In the genomic region with DNA sequence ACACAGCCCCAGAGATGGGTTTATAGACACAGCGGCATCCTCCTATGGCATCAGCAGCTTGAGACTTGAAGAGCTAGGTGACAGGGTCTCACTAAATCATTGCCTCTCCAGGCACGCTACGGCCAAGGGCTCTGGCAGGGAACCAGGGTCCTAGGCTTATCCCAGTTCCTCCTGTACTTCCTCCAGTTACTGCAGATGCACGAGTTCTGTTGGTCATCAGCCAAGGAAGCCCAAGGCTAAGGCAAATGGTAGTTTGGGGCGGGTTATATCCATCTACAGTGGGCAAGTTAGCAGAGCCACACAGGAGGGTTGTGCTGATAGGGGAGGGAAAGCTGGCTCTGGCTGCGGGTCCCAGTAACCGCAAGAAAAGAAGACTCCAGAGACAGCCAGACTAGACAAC, we compare ENCODE assay signal across 9 mouse cellular contexts. TPM values are rescaled to one million over a fixed set of nuclear protein-coding genes. Genes with fewer than 3 reads are reported as not detected.
A peak's percentile ranks its signal among the peaks of the same experiment; 100 is the strongest.
DNase-seq lines count a peak whose midpoint lies in the region; ATAC-seq and TF ChIP-seq lines count a peak whose summit lies in the region.
"Had no signal": no experiment of that assay in that cellular context is flagged by ENCODE, and none has a peak within 500 bp of the region (broad histone marks: within the 10 kb centered on the region; RNA-seq: fewer than 3 reads in every experiment).

No protein-coding gene starts in this region.

- no peak for TF ChIP-seq POLR2A in MEL (IDR thresholded peaks at IDR 0.05; ENCODE audit: control insufficient read depth in 1 of 2, insufficient read depth in 1 of 2, low read depth in 1 of 2, low read length in 2 of 2, poor library complexity in 1 of 2)

- H3K4me2 ChIP-seq in hindbrain, embryonic 12.5 days (replicated peaks) = no peak overlapping the region
- H3K4me2 ChIP-seq in forebrain, postnatal 0 days (ENCODE audit: low read depth) = 0 out of 2 replicates have a peak overlapping the region, but pooled peaks have one; percentile 42
- H3K4me2 ChIP-seq in hindbrain, embryonic 16.5 days (ENCODE audit: low read length) = no peak overlapping the region; the same call in 1 of the 2 replicates

- no peak for TF ChIP-seq CTCF in MEL (IDR thresholded peaks at IDR 0.05 in 2 of 3, conservative IDR thresholded peaks at IDR 0.05 in 1 of 3; ENCODE audit: control insufficient read depth in 1 of 3, insufficient read depth in 1 of 3, low read depth in 2 of 3, low read length in 3 of 3, poor library complexity in 1 of 3, severe bottlenecking in 1 of 3)
- no peak for TF ChIP-seq CTCF in forebrain, postnatal 0 days (IDR thresholded peaks at IDR 0.05; ENCODE audit: low read depth)

- H3K79me2 ChIP-seq in MEL (ENCODE audit: control insufficient read depth, insufficient read depth, low read length, poor library complexity) (no peaks in the 10 kb centered on the region), macrophage (ENCODE audit: inconsistent target) (peaks cover 96% of the 10 kb centered on the region)

- WGBS in hindbrain, embryonic 10.5 days = 78% methylated on average over 7 of the region's 7 CpGs
- 84% methylated on average over 7 of the region's 7 CpGs for WGBS in hindbrain, embryonic 12.5 days
- WGBS in forebrain, postnatal 0 days = 51% methylated on average over 7 of the region's 7 CpGs
- 53% methylated on average over 7 of the region's 7 CpGs for WGBS in hindbrain, embryonic 16.5 days
- 25% methylated on average over 7 of the region's 7 CpGs for WGBS in macrophage (ENCODE audit: missing documents)

- H3K4me1 ChIP-seq in hindbrain, embryonic 10.5 days (replicated peaks) = peaks cover 59% of the 10 kb centered on the region
- peaks cover 45% of the 10 kb centered on the region for H3K4me1 ChIP-seq in hindbrain, embryonic 12.5 days
- H3K4me1 ChIP-seq in MEL (ENCODE audit: control insufficient read depth in 1 of 2, insufficient read depth in 2 of 2, low read length in 2 of 2) = peaks cover 4 to 20% of the 10 kb centered on the region in 2 experiments
- peaks cover 13% of the 10 kb centered on the region for H3K4me1 ChIP-seq in forebrain, postnatal 0 days (ENCODE audit: insufficient read depth)
- H3K4me1 ChIP-seq in hindbrain, embryonic 16.5 days (ENCODE audit: control insufficient read depth, insufficient read depth, low read depth, low read length) = peaks cover 25% of the 10 kb centered on the region

- no peaks in the 10 kb centered on the region for H3K9me3 ChIP-seq in hindbrain, embryonic 10.5 days
- no peaks in the 10 kb centered on the region for H3K9me3 ChIP-seq in hindbrain, embryonic 12.5 days (replicated peaks)
- H3K9me3 ChIP-seq in MEL (replicated peaks; ENCODE audit: insufficient read depth, low read length) = no peaks in the 10 kb centered on the region
- no peaks in the 10 kb centered on the region for H3K9me3 ChIP-seq in forebrain, postnatal 0 days (ENCODE audit: low read length)
- no peaks in the 10 kb centered on the region for H3K9me3 ChIP-seq in hindbrain, embryonic 16.5 days (ENCODE audit: control insufficient read depth, low read length)
- H3K9me3 ChIP-seq: embryonic facial prominence, embryonic 13.5 days had no signal

- H3K27ac ChIP-seq in hindbrain, embryonic 10.5 days = peak overlapping the region; percentile 3; the same call in 1 of the 2 replicates
- no peak overlapping the region for H3K27ac ChIP-seq in hindbrain, embryonic 12.5 days
- H3K27ac ChIP-seq in MEL (ENCODE audit: control insufficient read depth, low read depth, low read length) (peak overlapping the region; percentile 44), macrophage (peak overlapping the region; percentile 92)
- no peak overlapping the region for H3K27ac ChIP-seq in forebrain, postnatal 0 days (ENCODE audit: low read depth, low read length)
- H3K27ac ChIP-seq in hindbrain, embryonic 16.5 days (ENCODE audit: low read depth, low read length) = peak overlapping the region; percentile 27; the same call in 1 of the 2 replicates
- H3K27ac ChIP-seq: embryonic facial prominence, embryonic 13.5 days had no signal

- no peak overlapping the region for H3K4me3 ChIP-seq in hindbrain, embryonic 10.5 days
- no peak overlapping the region for H3K4me3 ChIP-seq in hindbrain, embryonic 12.5 days
- H3K4me3 ChIP-seq in MEL (ENCODE audit: control insufficient read depth in 1 of 2, insufficient read depth in 1 of 2, low read depth in 2 of 2, low read length in 2 of 2) (no peak overlapping the region), macrophage (ENCODE audit: inconsistent target) (no peak overlapping the region)
- H3K4me3 ChIP-seq in forebrain, postnatal 0 days (ENCODE audit: low read depth, low read length) = no peak overlapping the region
- H3K4me3 ChIP-seq in hindbrain, embryonic 16.5 days (ENCODE audit: low read length) = no peak overlapping the region
- H3K4me3 ChIP-seq: embryonic facial prominence, embryonic 13.5 days had no signal

- no peaks in the 10 kb centered on the region for H3K36me3 ChIP-seq in hindbrain, embryonic 10.5 days
- no peaks in the 10 kb centered on the region for H3K36me3 ChIP-seq in hindbrain, embryonic 12.5 days
- H3K36me3 ChIP-seq in MEL (ENCODE audit: control insufficient read depth in 1 of 2, insufficient read depth in 2 of 2, low read length in 2 of 2) = peaks cover 0 to 14% of the 10 kb centered on the region in 2 experiments; a peak in 2 of 4 replicates
- no peaks in the 10 kb centered on the region for H3K36me3 ChIP-seq in forebrain, postnatal 0 days (ENCODE audit: insufficient read depth)
- no peaks in the 10 kb centered on the region for H3K36me3 ChIP-seq in hindbrain, embryonic 16.5 days (ENCODE audit: control insufficient read depth, insufficient read depth, low read length)
- H3K36me3 ChIP-seq in macrophage (ENCODE audit: inconsistent target) = no peaks in the 10 kb centered on the region
- H3K36me3 ChIP-seq: embryonic facial prominence, embryonic 13.5 days had no signal

- peak; percentile 42 to 75 for TF ChIP-seq EP300 in MEL (IDR thresholded peaks at IDR 0.05; ENCODE audit: low read depth in 1 of 2, low read length in 2 of 2)

- no peak for DNase-seq in hindbrain, embryonic 10.5 days (ENCODE audit: low spot score)
- peak; percentile 79 for DNase-seq in MEL (ENCODE audit: low read depth, low spot score)
- DNase-seq in forebrain, postnatal 0 days = peak; percentile 46
- no peak for DNase-seq in spleen, adult 12 weeks (ENCODE audit: low spot score)
- DNase-seq in layer of hippocampus, postnatal 36 days = no peak

- no peaks in the 10 kb centered on the region for H3K27me3 ChIP-seq in hindbrain, embryonic 10.5 days (ENCODE audit: insufficient read depth, poor library complexity, severe bottlenecking)
- no peaks in the 10 kb centered on the region; the same call in 1 of the 2 replicates for H3K27me3 ChIP-seq in hindbrain, embryonic 12.5 days
- no peaks in the 10 kb centered on the region for H3K27me3 ChIP-seq in MEL (ENCODE audit: control insufficient read depth in 1 of 2, insufficient read depth in 2 of 2, low read length in 2 of 2)
- no peaks in the 10 kb centered on the region for H3K27me3 ChIP-seq in forebrain, postnatal 0 days (ENCODE audit: insufficient read depth, low read length)
- no peaks in the 10 kb centered on the region for H3K27me3 ChIP-seq in hindbrain, embryonic 16.5 days (replicated peaks; ENCODE audit: control insufficient read depth, insufficient read depth, low read length)
- H3K27me3 ChIP-seq: embryonic facial prominence, embryonic 13.5 days had no signal

- no peak overlapping the region for H3K9ac ChIP-seq in hindbrain, embryonic 12.5 days
- H3K9ac ChIP-seq in MEL (ENCODE audit: control insufficient read depth, low read depth, low read length, poor library complexity, severe bottlenecking) = peak overlapping the region; percentile 14; the same call in 1 of the 2 replicates
- H3K9ac ChIP-seq in forebrain, postnatal 0 days = peak overlapping the region; percentile 35; the same call in 1 of the 2 replicates
- 0 out of 2 replicates have a peak overlapping the region, but pooled peaks have one; percentile 0 for H3K9ac ChIP-seq in hindbrain, embryonic 16.5 days (ENCODE audit: low read depth, low read length)
- H3K9ac ChIP-seq: embryonic facial prominence, embryonic 13.5 days had no signal

- ATAC-seq in hindbrain, embryonic 12.5 days (ENCODE audit: low FRiP score) = no peak
- ATAC-seq in forebrain, postnatal 0 days = peak; percentile 5; the same call in 1 of the 2 replicates
- peak; percentile 16; the same call in 1 of the 2 replicates for ATAC-seq in hindbrain, embryonic 16.5 days

- no peak for TF ChIP-seq RAD21 in MEL (IDR thresholded peaks at IDR 0.05; ENCODE audit: low read depth, low read length)

TF ChIP-seq in MEL, 35 proteins besides CTCF, POLR2A, EP300 and RAD21 (continues in another document):
- TF ChIP-seq ZC3H11A (IDR thresholded peaks at IDR 0.05; ENCODE audit: low read depth, low read length) = no peak
- no peak; the same call in 1 of the 2 replicates for TF ChIP-seq MXI1 (IDR thresholded peaks at IDR 0.05; ENCODE audit: low read depth, low read length)
- TF ChIP-seq POLR2AphosphoS5 (IDR thresholded peaks at IDR 0.05; ENCODE audit: borderline replicate concordance, low read depth, low read length) = no peak
- no peak for TF ChIP-seq KAT2A (conservative IDR thresholded peaks at IDR 0.05; ENCODE audit: low read depth, low read length)
- TF ChIP-seq HCFC1 (IDR thresholded peaks at IDR 0.05; ENCODE audit: low read depth, low read length) = no peak
- TF ChIP-seq MAFK (IDR thresholded peaks at IDR 0.05; ENCODE audit: borderline replicate concordance, low read depth, low read length) = no peak
- TF ChIP-seq E2F4 (IDR thresholded peaks at IDR 0.05; ENCODE audit: borderline replicate concordance, low read depth, low read length) = no peak
- no peak for TF ChIP-seq JUND (IDR thresholded peaks at IDR 0.05; ENCODE audit: low read depth, low read length)
- no peak for TF ChIP-seq NRF1 (IDR thresholded peaks at IDR 0.05; ENCODE audit: insufficient read depth, low read depth, low read length, poor library complexity, severe bottlenecking)

RNA-seq across cellular contexts. Expression of a gene that starts 50.1 kb away (rescaled TPM):
- polyA plus RNA-seq in hindbrain, embryonic 10.5 days (2016; fragmentation: Nextera tagmentation; extraction: Ambion mirVana) = 51.0 and 56.2 TPM in 2 replicates
- 47.7 and 54.1 TPM in 2 replicates for polyA plus RNA-seq in hindbrain, embryonic 12.5 days (2016; fragmentation: Nextera tagmentation; extraction: Ambion mirVana)
- 40.3 and 44.4 TPM in 2 replicates for total RNA-seq in MEL (2012; rRNA removed)
- 10 to 100 TPM in 1 of 2 experiments, not detected in 1; 73.0 TPM for polyA plus RNA-seq in MEL (2012; ENCODE audit: insufficient read depth in 1 of 2, insufficient read length in 2 of 2, low read depth in 1 of 2, low replicate concordance in 2 of 2, missing spikeins in 1 of 2)
- total RNA-seq in forebrain, postnatal 0 days (2014; rRNA removed) = 53.2 and 55.7 TPM in 2 replicates
- polyA plus RNA-seq in forebrain, postnatal 0 days (2015; fragmentation: Nextera tagmentation; extraction: Ambion mirVana) = 20.8 and 21.0 TPM in 2 replicates
- 20.6 and 23.7 TPM in 2 replicates for polyA plus RNA-seq in hindbrain, embryonic 16.5 days (2015; fragmentation: Nextera tagmentation; extraction: Ambion mirVana)
- 10 to 100 TPM; 16.8 to 68.0 (median 25.6) TPM for total RNA-seq in macrophage (2018; cell fraction: chromatin; rRNA removed)
- total RNA-seq in macrophage (2018; cell fraction: cytosol; rRNA removed) = 100 to 1,000 TPM; 145 to 243 (median 187) TPM
- total RNA-seq in macrophage (2018; cell fraction: nucleus; rRNA removed) = 100 to 1,000 TPM in 7 of 26 experiments, 10 to 100 TPM in 19; 50.8 to 118 (median 81.4) TPM
- polyA plus RNA-seq in macrophage (2018) = 110 to 227 TPM (median 177 TPM) in 3 replicates
- 100 to 1,000 TPM; 211 to 220 TPM for total RNA-seq in layer of hippocampus, postnatal 36 days (2021)

Comparison
In these comparisons a context has a peak if more than half of its experiments do, and no peak if none do; other contexts are left out.
1. H3K27ac ChIP-seq: peak in hindbrain, embryonic 10.5 days (single experiment), MEL (single experiment), hindbrain, embryonic 16.5 days (single experiment) and macrophage (single experiment); none in hindbrain, embryonic 12.5 days (single experiment) and forebrain, postnatal 0 days (single experiment).
2. DNase-seq: peak in MEL (single experiment) and forebrain, postnatal 0 days (single experiment); none in hindbrain, embryonic 10.5 days (single experiment), spleen, adult 12 weeks (single experiment) and layer of hippocampus, postnatal 36 days (0 of 2).